ENCODE assay signal across 12 mouse cellular contexts in genomic region chr17:78322369-78323335, GRCm38 (mm10).
DNase-seq lines count a peak whose midpoint lies in the region; ATAC-seq and TF ChIP-seq lines count a peak whose summit lies in the region.
"Had no signal": no experiment of that assay in that cellular context is flagged by ENCODE, and none has a peak within 500 bp of the region (broad histone marks: within the 10 kb centered on the region; RNA-seq: fewer than 3 reads in every experiment).

No protein-coding gene starts in this region.

- TF ChIP-seq CTCF in layer of hippocampus, adult 2 months (conservative IDR thresholded peaks at IDR 0.05) = no peak

- no peaks in the 10 kb centered on the region for H3K36me3 ChIP-seq in heart, embryonic 11.5 days (ENCODE audit: control insufficient read depth, insufficient read depth, low read length)
- peaks cover 4% of the 10 kb centered on the region; the same call in 1 of the 2 replicates for H3K36me3 ChIP-seq in midbrain, embryonic 13.5 days
- H3K36me3 ChIP-seq: embryonic facial prominence, embryonic 15.5 days had no signal

- peak overlapping the region; percentile 58 for H3K27ac ChIP-seq in layer of hippocampus, adult 2 months
- peak overlapping the region; percentile 57; the same call in 1 of the 2 replicates for H3K27ac ChIP-seq in heart, embryonic 11.5 days (ENCODE audit: low read depth, low read length)
- H3K27ac ChIP-seq in midbrain, embryonic 13.5 days = no peak overlapping the region
- H3K27ac ChIP-seq: embryonic facial prominence, embryonic 15.5 days had no signal

- peaks cover 31% of the 10 kb centered on the region for H3K27me3 ChIP-seq in heart, embryonic 11.5 days (ENCODE audit: control insufficient read depth, insufficient read depth, low read length)
- H3K27me3 ChIP-seq in midbrain, embryonic 13.5 days = no peaks in the 10 kb centered on the region
- H3K27me3 ChIP-seq: embryonic facial prominence, embryonic 15.5 days had no signal

- no peak overlapping the region for H3K4me3 ChIP-seq in layer of hippocampus, adult 2 months
- H3K4me3 ChIP-seq in heart, embryonic 11.5 days (ENCODE audit: low read depth, low read length) = no peak overlapping the region
- no peak overlapping the region for H3K4me3 ChIP-seq in midbrain, embryonic 13.5 days (replicated peaks)
- H3K4me3 ChIP-seq: embryonic facial prominence, embryonic 15.5 days had no signal

- H3K4me2 ChIP-seq in heart, embryonic 11.5 days = no peak overlapping the region
- no peak overlapping the region for H3K4me2 ChIP-seq in midbrain, embryonic 13.5 days (replicated peaks)
- H3K4me2 ChIP-seq: embryonic facial prominence, embryonic 15.5 days had no signal

- ATAC-seq in heart, embryonic 11.5 days (replicated peaks; ENCODE audit: insufficient number of reproducible peaks, low FRiP score, low TSS enrichment) = no peak
- peak; percentile 44; the same call in 1 of the 2 replicates for ATAC-seq in midbrain, embryonic 13.5 days
- ATAC-seq: activated CD4-positive, CD25-positive, alpha-beta regulatory T cell, adult 4 months had no signal

- 44% methylated on average over 18 of the region's 18 CpGs for WGBS in heart, embryonic 11.5 days (ENCODE audit: insufficient replicate concordance)
- WGBS in midbrain, embryonic 13.5 days = 45% methylated on average over 18 of the region's 18 CpGs

- H3K9ac ChIP-seq in heart, embryonic 11.5 days (ENCODE audit: low read depth, low read length) = no peak overlapping the region
- H3K9ac ChIP-seq in midbrain, embryonic 13.5 days (replicated peaks) = no peak overlapping the region
- H3K9ac ChIP-seq: embryonic facial prominence, embryonic 15.5 days had no signal

- peak; percentile 21 for DNase-seq in adrenal gland, postnatal 14 days
- no peak for DNase-seq in adrenal gland, postnatal 36 days
- DNase-seq in layer of hippocampus, adult 2 months (ENCODE audit: low spot score in 2 of 2) = no peak
- no peak for DNase-seq in layer of hippocampus, postnatal 25 days (ENCODE audit: extremely low spot score in 1 of 2, low spot score in 1 of 2)
- no peak for DNase-seq in gastrocnemius, adult 8-10 months (ENCODE audit: low spot score in 2 of 2)
- no peak for DNase-seq in spleen, postnatal 10 days (ENCODE audit: low spot score in 2 of 2)
- DNase-seq: right cerebral cortex, postnatal 14 days; thymus, postnatal 25 days had no signal

- H3K4me1 ChIP-seq in heart, embryonic 11.5 days (ENCODE audit: control insufficient read depth, insufficient read depth, low read length) = peaks cover 10% of the 10 kb centered on the region; the same call in 1 of the 2 replicates
- H3K4me1 ChIP-seq in midbrain, embryonic 13.5 days (replicated peaks) = peaks cover 25% of the 10 kb centered on the region
- H3K4me1 ChIP-seq: embryonic facial prominence, embryonic 15.5 days had no signal

- no peaks in the 10 kb centered on the region for H3K9me3 ChIP-seq in heart, embryonic 11.5 days (replicated peaks; ENCODE audit: control insufficient read depth, low read length)
- no peaks in the 10 kb centered on the region for H3K9me3 ChIP-seq in midbrain, embryonic 13.5 days
- H3K9me3 ChIP-seq: embryonic facial prominence, embryonic 15.5 days had no signal
